Mouse (Mus musculus): ENCODE results near the gene Frmd6.

Frmd6 gene

DNA sequence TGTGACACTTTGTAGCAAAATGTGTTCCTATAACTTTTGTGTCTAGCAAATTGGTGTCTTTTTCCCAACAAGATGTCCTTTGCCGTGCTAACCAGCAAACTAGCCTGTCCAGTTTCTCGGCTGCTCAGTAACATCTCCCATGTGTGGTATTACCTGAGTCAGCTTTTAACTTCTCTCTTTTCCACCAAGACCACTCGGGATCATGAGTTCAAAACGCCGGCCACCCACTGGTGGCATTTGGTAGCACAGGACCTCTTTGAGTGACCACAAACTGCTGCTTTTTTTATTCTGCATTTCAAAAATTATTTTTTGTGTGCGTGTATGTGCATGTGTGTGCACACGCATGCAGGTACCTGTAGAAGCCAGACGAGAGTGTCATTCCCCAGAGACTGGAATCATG lies 73.1 kb downstream of the Frmd6 start:
- no peak for DNase-seq (ENCODE audit: low read depth)

- DNase-seq (ENCODE audit: low read depth), result no peak
Measured at GRCm38 (mm10) chr12:70904471-70904870, 79.2 kb downstream of the Frmd6 start.

DNA sequence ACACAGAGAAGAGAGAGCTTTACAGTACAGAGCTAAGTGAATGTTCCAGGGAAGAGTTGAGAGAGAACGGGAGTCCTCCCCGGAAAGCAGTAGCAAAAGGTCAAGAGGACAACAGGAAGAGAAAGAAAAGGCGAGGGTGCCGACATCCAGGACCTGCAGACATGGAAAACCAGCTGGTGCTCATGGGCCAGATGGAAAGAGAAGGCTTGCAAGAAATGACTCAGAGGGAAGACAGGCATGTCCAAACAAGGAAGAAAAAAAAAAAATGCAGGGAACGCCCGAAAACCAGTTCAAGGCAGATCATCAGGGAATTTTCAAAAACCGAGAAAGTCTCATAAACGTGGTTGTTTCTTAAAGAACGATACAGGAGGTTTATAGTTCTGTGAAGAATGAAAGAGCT lies 81.6 kb downstream of the Frmd6 start:
- DNase-seq (ENCODE audit: low read depth), result no peak

GRCm38 (mm10) chr12:70907651-70908050 lies 82.3 kb downstream of the Frmd6 start:
- no peak for DNase-seq (ENCODE audit: low read depth)

GRCm38 (mm10) chr12:70908076-70908475 lies 82.8 kb downstream of the Frmd6 start:
- no peak for DNase-seq (ENCODE audit: low read depth)

DNA sequence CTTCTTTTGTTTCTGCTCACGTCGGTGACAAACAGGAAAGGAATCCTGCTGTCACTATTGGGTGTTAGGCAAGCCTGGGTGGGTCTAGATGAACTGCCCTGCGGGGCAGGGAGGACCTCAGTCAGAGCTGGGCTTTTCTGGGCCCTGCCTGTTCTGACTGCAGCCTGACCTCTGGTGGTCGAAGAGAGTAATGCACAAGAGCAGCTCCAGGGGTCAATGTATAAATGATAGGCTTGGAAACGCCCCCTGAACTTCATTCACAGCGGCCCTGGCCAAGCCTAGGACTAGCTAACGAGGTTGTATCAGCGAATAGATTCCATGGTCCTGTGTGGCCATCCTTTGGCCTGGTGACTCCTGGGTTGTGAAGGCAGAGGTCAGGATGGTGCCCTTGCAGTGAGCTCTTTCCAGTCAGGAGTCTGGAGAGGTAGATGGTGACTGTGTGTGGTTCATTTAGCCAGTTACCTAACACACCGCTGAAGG lies 85.0 kb downstream of the Frmd6 start:
- DNase-seq (ENCODE audit: low read depth), result peak; percentile 83

- DNase-seq (ENCODE audit: low read depth), result peak; percentile 84
Measured at GRCm38 (mm10) chr12:70911029-70911428, 85.7 kb downstream of the Frmd6 start.

GRCm38 (mm10) chr12:70911676-70912379 lies 86.5 kb downstream of the Frmd6 start:
- peak; percentile 42 for DNase-seq (ENCODE audit: low read depth)

DNA sequence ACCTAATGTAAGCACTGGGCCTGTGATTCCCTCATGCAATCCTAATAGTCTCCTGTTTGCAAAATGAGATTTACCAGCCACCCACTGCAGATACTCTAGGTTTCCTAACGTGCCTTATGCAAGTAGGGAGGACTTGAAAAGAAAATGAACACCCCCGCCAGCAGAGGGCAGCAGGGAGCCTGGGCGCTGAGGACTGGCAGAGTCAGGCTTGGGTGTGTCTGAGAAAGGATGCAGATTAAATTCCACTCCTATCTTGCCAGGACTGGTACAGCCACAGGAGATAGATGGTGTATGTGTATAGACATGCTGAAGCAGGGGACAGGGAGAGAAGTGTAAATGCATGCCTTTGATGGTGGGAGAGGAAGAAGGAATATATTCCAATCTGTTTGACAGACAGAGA lies 88.1 kb downstream of the Frmd6 start:
- peak; percentile 91 for DNase-seq (ENCODE audit: low read depth)

GRCm38 (mm10) chr12:70914387-70914786 lies 89.1 kb downstream of the Frmd6 start:
- peak; percentile 81 for DNase-seq (ENCODE audit: low read depth)

DNA sequence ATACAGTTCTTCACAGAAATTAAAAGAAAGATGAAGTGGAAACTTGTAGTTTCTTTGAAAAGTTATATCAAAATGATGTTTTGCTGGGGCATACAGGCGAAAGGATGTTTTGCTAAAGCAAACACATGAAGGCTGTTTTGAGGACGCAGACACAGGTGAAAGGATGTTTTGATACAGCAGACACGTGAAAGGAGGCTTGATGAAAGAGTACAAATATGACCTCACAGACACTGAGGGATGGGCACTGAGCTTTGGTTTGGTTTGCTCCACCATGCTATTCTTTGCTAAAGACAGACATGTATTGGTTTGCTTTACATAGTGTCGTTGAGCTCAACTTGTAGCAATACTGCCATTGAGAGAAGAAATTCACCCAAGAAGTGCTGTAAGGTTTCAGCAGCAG lies 104.5 kb downstream of the Frmd6 start:
- peak; percentile 60 for DNase-seq (ENCODE audit: low read depth)

DNA sequence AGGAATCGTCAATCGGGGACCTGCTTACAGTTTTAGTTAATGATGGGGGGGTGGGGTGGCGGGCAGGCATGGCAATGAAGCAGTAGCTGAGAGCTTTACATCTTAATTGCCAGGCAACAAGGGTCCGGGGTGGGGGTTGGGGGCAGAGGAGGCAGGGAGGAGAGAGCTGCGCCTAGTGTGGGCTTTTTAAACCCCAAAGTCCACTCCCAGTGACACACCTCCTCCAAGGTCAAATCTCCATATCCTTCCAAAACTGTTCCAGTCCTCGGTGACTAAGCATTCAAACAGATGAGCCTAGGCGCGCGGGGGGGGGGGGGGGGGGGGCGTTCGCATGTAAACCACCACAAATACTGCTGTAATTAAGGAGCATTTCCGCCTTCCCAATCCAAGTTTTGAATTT lies 111.8 kb downstream of the Frmd6 start:
- DNase-seq (ENCODE audit: low read depth), result no peak

- peak; percentile 97 for DNase-seq (ENCODE audit: low read depth)
Measured at GRCm38 (mm10) chr12:70937571-70938384, 112.5 kb downstream of the Frmd6 start, which contains the start of gene Actr10. Gene Actr10 (plus strand): TSS chr12:70937857.

- DNase-seq (ENCODE audit: low read depth), result peak; percentile 80
Measured at GRCm38 (mm10) chr12:70940806-70941205, 115.5 kb downstream of the Frmd6 start.

DNA sequence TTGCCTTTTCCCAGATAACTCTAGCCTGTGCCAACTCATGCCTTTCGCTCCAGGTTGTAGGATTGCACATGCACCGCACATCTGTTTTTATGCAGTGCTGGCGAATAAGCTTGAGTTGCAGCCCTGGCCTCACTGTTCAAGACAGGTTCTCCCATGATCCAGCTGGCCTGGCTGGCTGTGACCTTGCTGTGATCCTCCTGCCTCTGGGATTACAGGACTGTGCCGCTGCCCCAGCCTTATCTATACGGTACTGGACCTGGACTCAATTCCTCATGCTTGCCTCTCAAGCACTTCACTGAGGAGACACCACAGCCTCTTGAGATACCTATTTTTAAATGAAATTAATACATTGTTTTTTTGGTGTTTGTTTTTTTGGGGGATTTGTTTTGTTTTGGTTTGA lies 118.9 kb downstream of the Frmd6 start:
- no peak for DNase-seq (ENCODE audit: low read depth)

DNA sequence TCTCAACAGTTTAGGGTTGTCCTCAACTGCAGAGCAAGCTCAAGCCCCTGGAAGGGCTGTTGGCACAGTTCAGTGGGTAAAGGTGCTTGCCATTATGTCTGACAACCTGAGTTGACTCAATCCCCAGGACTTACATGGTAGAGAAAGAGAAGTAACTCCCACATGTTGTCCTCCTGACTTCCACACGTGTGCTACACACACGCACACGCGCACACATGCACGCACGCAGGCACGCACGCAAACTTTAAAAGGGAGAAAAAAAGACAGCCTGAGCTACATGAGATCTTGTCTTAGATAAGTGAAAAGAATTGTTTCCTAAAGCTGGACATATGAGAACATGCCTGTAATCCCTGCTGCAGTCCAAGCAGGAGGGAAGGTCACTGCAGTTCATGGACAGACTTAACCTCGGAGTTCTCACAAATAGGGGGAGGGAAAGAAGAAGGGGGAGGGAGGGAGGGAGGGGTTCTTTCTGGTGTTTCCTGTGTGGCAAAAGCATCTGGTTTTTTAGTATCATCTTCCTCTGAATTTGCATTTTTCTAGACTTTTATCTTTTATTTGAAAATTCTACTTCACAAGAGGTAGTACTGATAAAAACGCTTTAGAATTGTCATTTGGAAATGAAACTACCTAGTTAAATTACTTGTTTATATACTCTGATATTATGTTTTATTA lies 121.4 kb downstream of the Frmd6 start:
- DNase-seq (ENCODE audit: low read depth), result peak; percentile 74
